Mouse (Mus musculus): Measurements from ENCODE around the gene Trhr2.

Gene Trhr2

GRCm38 (mm10) chr8:122360696-122361416 lies at the start of gene Trhr2:
Gene Trhr2 (minus strand): TSS chr8:122360746.
- DNase-seq: no peak

DNA sequence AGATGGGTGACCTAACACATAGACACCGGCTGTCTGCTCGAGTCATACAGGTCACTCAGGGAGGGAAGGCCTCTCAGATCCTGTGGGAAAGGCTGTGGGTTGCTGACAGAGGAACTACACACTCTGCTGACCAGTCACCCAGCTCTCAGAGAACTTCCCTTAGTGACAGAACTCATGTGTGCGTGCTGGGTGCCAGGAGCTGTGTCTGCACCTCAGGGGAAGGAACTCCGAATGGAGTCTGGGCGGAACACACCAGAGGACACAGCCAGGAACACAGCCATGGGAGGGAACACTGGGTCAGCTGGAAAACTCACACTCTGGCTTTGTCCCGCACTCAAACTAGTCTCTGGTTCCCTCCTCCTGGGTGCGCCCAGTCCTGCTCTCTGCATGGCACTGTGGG lies 47.1 kb upstream of the Trhr2 start:
- DNase-seq: no peak

DNA sequence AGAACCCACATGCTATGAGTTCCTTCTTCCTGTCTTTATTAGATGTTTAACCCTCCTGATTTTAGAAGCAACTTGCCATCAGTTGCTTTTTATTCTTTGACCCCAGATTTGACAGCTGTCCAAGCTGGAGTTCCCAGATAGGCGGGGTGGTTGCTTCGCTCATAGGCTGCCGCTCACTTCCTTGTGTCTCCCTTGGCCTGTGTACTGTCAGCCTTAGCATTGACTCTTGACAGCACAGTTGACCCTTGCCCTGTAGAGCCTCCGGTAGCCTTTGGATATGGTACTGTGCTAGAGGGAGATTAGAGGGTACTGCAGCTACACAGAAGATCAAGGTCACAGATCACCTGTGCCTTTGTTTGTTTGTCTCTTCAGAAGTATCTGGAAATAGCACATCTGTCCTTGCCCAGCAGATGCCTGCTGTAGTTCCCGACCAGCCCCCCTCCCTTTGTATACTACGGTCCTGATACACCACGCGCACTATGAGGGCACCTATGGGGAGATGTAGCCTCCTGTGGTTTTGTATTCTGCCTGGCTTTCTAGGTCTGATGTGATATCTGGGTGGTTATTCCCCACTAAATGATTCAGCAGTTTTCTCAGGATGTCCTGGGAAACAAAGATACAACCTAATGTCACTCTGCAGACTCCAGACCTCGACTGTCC lies 44.7 kb upstream of the Trhr2 start:
- DNase-seq: no peak

- DNase-seq: no peak
Observed at GRCm38 (mm10) chr8:122398186-122398585, 37.6 kb upstream of the Trhr2 start.

- no peak for DNase-seq
Observed at GRCm38 (mm10) chr8:122395291-122395690, 34.7 kb upstream of the Trhr2 start.

GRCm38 (mm10) chr8:122393717-122394116 lies 33.2 kb upstream of the Trhr2 start:
- DNase-seq: no peak

- no peak for DNase-seq
Observed at GRCm38 (mm10) chr8:122390758-122391157, 30.2 kb upstream of the Trhr2 start.

DNA sequence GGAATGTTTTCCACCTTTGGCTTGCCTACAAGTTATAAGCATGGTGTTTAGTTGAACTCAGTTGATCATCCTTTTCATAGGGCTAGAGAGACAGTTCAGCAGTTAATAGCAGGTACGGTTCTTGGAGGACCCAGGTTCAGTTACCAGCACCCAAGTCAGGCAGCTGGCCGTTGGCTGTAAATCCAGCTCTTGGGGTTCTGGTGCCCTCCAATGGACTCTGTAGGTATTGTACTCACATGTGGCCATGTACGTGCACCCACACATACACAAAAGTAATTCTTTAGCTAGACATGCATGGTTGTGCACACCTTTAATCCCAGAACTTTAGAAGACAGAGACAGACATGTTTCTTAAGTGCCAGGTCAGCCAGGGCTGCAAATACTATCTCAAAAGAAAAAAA lies 28.8 kb upstream of the Trhr2 start:
- DNase-seq: no peak

DNA sequence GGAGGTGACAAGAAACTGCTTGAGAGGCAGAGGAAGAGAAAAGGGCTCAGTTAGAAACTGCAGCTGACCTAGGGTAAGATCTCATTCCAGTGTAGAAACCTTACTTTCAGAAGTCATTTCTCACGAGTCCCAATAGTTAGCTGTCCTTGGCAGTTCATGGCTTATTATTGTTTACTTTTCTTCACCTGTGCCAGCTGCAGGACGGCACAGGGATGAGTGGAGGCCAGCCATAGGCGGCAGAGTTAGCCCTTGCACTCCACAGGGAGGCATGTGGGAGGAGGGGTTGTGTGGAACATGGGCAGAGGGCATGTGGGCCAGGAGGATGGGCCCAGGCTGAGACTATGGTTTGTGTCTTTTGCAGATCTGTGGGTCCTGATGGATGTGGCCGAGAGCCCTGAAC lies 22.5 kb upstream of the Trhr2 start:
- no peak for DNase-seq

- DNase-seq: peak; percentile 99
Observed at GRCm38 (mm10) chr8:122376365-122377231, 16.1 kb upstream of the Trhr2 start, which contains the start of gene Zc3h18. Gene Zc3h18 (plus strand): TSS chr8:122376609.

DNA sequence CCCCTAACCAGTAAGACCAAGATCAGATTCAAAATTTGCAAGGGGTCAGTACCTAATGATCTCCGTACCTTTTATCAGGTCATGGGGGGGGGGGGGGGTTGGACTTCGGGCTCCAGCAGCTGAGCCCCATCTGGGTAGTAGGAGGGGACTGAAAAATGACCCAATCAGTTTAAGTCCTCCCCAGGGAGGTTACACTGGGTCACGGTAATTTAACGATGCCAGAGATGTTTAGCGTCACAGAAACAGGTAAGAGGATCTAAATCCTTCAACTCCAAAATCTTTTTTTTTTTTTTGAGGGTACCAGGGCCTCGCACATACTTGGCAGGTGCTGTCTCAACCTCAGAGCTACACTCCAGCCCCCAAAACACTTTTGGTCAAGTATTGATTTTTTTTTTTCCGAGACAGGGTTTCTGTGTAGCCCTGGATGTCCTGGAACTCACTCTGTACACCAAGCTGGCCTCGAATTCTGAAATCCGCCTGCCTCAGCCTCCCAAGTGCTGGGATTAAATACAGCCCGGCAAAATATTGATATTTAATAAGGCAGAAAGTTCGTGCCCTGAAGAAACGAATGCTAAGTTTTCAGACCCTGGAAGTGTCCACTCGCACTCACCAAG lies 15.3 kb upstream of the Trhr2 start:
- DNase-seq: no peak

- DNase-seq: no peak
Observed at GRCm38 (mm10) chr8:122375320-122375719, 14.8 kb upstream of the Trhr2 start.

DNA sequence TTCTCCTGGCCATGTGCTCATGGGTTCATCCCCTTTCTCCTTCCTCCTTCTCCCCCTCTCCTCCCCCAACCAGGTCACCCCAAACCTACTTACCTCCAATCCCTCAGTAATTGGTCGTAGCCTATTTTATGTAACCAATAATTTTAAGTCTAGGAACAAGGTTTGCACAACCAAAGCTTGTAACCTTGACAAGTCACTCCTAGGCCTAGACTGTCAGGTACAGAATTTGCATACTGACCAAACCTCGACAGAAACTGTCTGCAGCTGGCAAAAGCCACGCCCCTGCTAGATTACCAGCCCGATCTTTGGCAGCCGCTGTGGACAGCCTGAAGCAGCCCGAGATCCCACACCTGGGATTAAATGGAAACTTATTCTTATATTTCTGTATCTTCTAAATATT lies 11.2 kb upstream of the Trhr2 start:
- DNase-seq: no peak

DNA sequence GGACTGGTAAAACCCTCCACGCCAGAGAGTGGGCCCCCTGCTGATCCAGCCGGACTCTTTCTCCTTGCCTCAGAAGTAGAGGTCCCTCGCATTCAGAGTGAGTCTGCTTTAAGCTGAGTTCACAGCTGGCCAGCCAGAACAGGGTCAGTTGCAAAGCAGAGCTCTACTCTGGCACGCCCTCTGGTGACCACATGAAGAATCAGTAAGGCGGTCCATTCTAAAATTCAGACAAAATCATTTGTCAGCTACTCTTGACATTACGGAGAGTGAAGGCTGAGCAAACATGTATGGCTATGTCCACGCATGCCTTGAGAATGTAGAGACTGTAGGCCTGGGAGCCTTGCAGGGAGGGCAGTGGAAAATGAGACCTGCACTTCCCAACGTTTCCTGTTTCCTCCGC lies 9.1 kb upstream of the Trhr2 start:
- peak; percentile 74 for DNase-seq

DNA sequence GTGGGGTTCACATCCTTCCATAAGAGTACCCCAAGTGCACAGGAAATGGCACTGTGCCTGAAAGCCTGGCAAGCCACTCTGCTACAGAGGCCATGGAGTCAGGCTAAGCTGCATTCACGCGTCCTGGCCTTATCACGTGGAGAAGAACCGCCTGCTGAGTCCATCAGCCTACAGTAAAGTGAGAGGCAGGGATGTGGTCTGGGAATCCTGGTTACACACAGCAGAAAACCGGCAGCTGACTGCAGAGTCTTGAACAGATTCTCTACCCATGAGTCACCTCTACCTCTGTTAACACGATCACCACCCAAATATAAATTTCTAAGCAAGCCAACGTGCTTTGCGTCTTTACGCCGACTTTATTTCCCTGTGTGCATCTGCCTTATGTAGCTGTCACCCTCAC lies 7.9 kb upstream of the Trhr2 start:
- DNase-seq: no peak

- no peak for DNase-seq
Observed at GRCm38 (mm10) chr8:122362967-122363366, 2.4 kb upstream of the Trhr2 start.

DNA sequence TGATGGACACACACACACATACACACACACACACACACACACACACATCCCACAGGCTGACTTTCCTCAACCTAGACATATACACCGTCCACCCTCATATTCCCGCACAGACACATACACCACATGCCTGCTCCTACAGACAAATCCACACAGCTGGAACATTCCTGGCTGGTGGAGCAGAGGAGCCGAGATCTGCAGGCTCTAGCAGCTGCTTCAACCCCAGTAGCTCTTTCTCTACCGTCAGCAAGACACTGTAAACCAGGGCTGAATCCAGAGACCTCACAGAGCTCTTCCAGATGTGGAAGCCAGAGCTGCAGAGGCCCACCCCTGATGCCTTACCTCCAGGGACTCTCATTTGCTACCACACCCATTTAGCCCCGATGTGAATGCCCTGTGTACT lies 1.7 kb upstream of the Trhr2 start:
- no peak for DNase-seq

DNA sequence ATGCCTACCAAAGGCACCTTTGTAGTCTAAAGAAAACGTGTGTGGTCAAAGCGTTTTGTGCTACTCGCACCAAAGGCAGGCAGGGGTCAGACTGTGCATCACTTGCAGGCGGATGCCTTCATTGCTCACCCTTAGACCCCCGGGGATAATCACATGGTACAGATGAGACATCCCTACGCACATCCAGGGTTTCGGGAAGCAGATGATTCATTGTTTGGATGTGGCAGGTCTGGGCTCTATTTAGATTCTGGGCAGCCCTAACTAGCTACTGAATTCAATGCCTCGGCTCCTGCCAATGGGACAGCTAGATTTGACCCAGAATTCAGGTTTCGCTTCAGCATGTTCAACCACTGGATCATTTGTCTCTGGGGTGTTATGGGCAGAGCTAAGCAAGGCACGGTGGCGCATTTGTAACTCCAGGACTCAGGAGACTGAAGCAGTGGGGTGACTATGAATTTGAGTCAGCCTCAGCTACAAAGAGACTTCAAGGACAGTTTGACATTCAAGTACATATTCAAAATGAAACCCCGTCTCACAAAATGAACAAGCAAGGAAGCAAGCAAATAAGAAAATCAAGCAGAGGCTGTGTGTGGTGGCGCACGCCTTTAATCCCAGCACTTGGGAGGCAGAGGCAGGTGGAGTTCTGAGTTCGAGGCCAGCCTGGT lies 1.3 kb downstream of the Trhr2 start:
- no peak for DNase-seq

- DNase-seq: no peak
Observed at GRCm38 (mm10) chr8:122357641-122358040, 2.9 kb downstream of the Trhr2 start.

GRCm38 (mm10) chr8:122357202-122357601 lies 3.3 kb downstream of the Trhr2 start:
- DNase-seq: no peak

DNA sequence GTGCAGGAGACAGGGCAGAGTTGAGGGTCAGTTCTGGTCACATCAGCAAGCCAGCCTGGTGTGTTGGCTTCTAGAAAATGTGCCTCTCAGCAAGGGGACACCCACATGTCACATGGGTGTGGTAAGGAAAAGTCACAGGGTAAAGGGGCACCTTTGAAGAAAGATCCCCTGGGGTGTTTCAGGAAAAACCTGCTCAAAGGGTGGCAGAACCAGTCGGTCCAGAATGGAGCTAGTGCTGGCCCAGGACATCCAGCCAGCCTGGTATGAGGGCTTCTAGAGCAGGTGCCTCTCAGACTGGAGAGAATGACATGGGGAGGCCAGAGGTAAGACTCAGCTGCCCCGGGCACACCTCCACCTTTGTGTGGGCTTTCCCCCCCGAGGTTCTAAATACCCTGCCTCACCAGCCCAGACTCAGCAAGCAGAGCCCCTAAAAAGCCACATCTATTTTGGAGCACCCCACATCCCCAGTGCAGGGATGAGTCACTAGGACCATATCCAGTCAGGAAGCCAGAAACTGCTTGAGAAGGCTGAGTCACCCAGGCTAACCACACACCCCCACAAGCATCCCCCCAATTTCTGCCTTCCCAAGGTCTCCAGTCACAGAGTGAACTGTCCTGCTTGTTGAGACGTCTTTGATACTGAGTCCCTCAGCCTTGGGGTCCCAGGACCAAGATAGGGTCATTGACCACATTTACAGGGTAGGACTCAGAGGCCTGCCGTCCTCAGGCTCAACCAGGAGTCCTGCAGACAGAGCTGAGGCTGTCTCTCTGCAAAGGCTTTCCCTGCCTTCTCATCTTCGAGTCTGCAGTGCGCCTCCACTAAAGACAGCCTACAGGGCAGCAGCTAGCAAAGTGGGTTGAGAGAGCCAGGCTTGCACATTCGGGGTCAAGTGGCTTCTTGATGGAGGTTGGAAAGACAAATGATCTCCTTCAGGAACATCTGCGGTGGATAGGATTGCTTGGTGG lies 4.6 kb downstream of the Trhr2 start:
- no peak for DNase-seq

Measured in right cerebral cortex, postnatal 4 days (tissue).